Mouse (Mus musculus): ENCODE measurements at regions not wholly inside any gene's neighbourhood (a gene's known extent, or its start where the extent isn't known, plus 50 kb on each side); places are given as distances from the start of the nearest gene placed in this dataset.

GRCm38 (mm10) chr13:106100239-106100638 lies 656.8 kb downstream of the Htr1a start:
- DNase-seq (ENCODE audit: low read depth, low spot score): peak; percentile 29

GRCm38 (mm10) chr13:106142128-106142527 lies 698.7 kb downstream of the Htr1a start:
- no peak for DNase-seq (ENCODE audit: low read depth, low spot score)

GRCm38 (mm10) chr13:106166377-106166776 lies 722.9 kb downstream of the Htr1a start:
- DNase-seq (ENCODE audit: low read depth, low spot score): peak; percentile 55

- DNase-seq (ENCODE audit: low read depth, low spot score): no peak
These were observed 729.9 kb downstream of the Htr1a start for GRCm38 (mm10) chr13:106173377-106173776.

GRCm38 (mm10) chr13:106174321-106174720 lies 730.9 kb downstream of the Htr1a start:
- no peak for DNase-seq (ENCODE audit: low read depth, low spot score)

- no peak for DNase-seq (ENCODE audit: low read depth, low spot score)
These were observed 737.3 kb downstream of the Htr1a start for GRCm38 (mm10) chr13:106180734-106181133.

Data from telencephalon, adult 2 months (tissue).